Comparison of ENCODE assay signal across 10 mouse cellular contexts in genomic region chr3:27430621-27431263, GRCm38 (mm10). TPM values are rescaled to one million over a fixed set of nuclear protein-coding genes. Genes with fewer than 3 reads are reported as not detected.
DNase-seq lines count a peak whose midpoint lies in the region; ATAC-seq lines count a peak whose summit lies in the region.
"Had no signal": no experiment of that assay in that cellular context is flagged by ENCODE, and none has a peak within 500 bp of the region (broad histone marks: within the 10 kb centered on the region; RNA-seq: fewer than 3 reads in every experiment).

No protein-coding gene starts in this region.

- H3K27me3 ChIP-seq in heart, embryonic 10.5 days (ENCODE audit: insufficient read depth, poor library complexity, severe bottlenecking) = no peaks in the 10 kb centered on the region
- no peaks in the 10 kb centered on the region for H3K27me3 ChIP-seq in midbrain, embryonic 13.5 days

- peak; percentile 59 to 62 for DNase-seq in heart, adult 18-20 months
- no peak for DNase-seq in heart, embryonic 10.5 days (ENCODE audit: low spot score)
- DNase-seq in 416B (ENCODE audit: low read depth) = peak; percentile 26
- DNase-seq in cerebellum, adult 11-12 months = peak; percentile 15
- DNase-seq in heart, postnatal 10 days = peak; percentile 51 to 52
- DNase-seq in natural killer cell, adult 2 months (ENCODE audit: low spot score in 2 of 2) = no peak
- no peak for DNase-seq in frontal cortex, postnatal 25 days (ENCODE audit: low spot score in 2 of 2)

- H3K27ac ChIP-seq in heart, embryonic 10.5 days = no peak overlapping the region
- H3K27ac ChIP-seq in midbrain, embryonic 13.5 days = no peak overlapping the region
- H3K27ac ChIP-seq: layer of hippocampus, adult 2 months had no signal

- peaks cover 62% of the 10 kb centered on the region for H3K36me3 ChIP-seq in heart, embryonic 10.5 days
- peaks cover 5% of the 10 kb centered on the region; the same call in 1 of the 2 replicates for H3K36me3 ChIP-seq in midbrain, embryonic 13.5 days

- 0 out of 2 replicates have a peak, but pooled peaks cover 5% of the 10 kb centered on the region for H3K4me1 ChIP-seq in heart, embryonic 10.5 days
- 0 out of 2 replicates have a peak, but pooled peaks cover 2% of the 10 kb centered on the region for H3K4me1 ChIP-seq in midbrain, embryonic 13.5 days (replicated peaks)

- ATAC-seq in midbrain, embryonic 13.5 days = peak; percentile 45; the same call in 1 of the 2 replicates

- intact Hi-C loops in heart, postnatal 10 days (cut with DNase I) = no loop called here

- H3K9me3 ChIP-seq in heart, embryonic 10.5 days = no peaks in the 10 kb centered on the region
- H3K9me3 ChIP-seq in midbrain, embryonic 13.5 days = no peaks in the 10 kb centered on the region

- no peak overlapping the region for H3K4me2 ChIP-seq in midbrain, embryonic 13.5 days (replicated peaks)

- H3K9ac ChIP-seq in midbrain, embryonic 13.5 days (replicated peaks) = no peak overlapping the region

- 83% methylated on average over 13 of the region's 13 CpGs for WGBS in heart, embryonic 10.5 days
- WGBS in midbrain, embryonic 13.5 days = 82% methylated on average over 13 of the region's 13 CpGs

- H3K4me3 ChIP-seq in heart, embryonic 10.5 days = no peak overlapping the region
- no peak overlapping the region for H3K4me3 ChIP-seq in midbrain, embryonic 13.5 days (replicated peaks)
- H3K4me3 ChIP-seq: layer of hippocampus, adult 2 months had no signal

RNA-seq across cellular contexts. Expression of gene Ghsr, which starts 59.6 kb away (rescaled TPM):
- total RNA-seq in heart, adult 18-20 months (2021) = not detected
- polyA plus RNA-seq in heart, embryonic 10.5 days (2016; fragmentation: Nextera tagmentation; extraction: Ambion mirVana) = not detected in 2 replicates
- not detected for total RNA-seq in heart, postnatal 10 days (2021)
- polyA plus RNA-seq in midbrain, embryonic 13.5 days (2015; fragmentation: Nextera tagmentation; extraction: Ambion mirVana) = 0.13 and 0.27 TPM in 2 replicates
- total RNA-seq: common myeloid progenitor, adult 5-6 weeks had no signal

Comparison
In these comparisons a context has a peak if more than half of its experiments do, and no peak if none do; other contexts are left out.
1. DNase-seq: peak in heart, adult 18-20 months (2 of 2), 416B (single experiment), cerebellum, adult 11-12 months (single experiment) and heart, postnatal 10 days (2 of 2); none in heart, embryonic 10.5 days (single experiment), natural killer cell, adult 2 months (0 of 2) and frontal cortex, postnatal 25 days (0 of 2).